Mouse (Mus musculus) brown adipose tissue, adult 24 weeks (tissue): Measurements from ENCODE around the gene Catip. TPM values are rescaled to one million over a fixed set of nuclear protein-coding genes. Genes with fewer than 3 reads are reported as not detected.
"Not testable (repeated sequence)": the region's sequence is repeated elsewhere in the genome, so short reads cannot be mapped to it uniquely, and the experiment has no call there.

Experiments
- H3K27ac ChIP-seq: fragments of 200-500 bp; replicated peaks from 2 replicates; pipeline ENCODE4 v1.5.1; 2012; ENCODE audit warnings: low read depth, mild to moderate bottlenecking, low read length
- H3K4me1 ChIP-seq: fragments of 200-500 bp; 2 replicates; pipeline ENCODE4 v1.6.1; 2012; ENCODE audit warnings: low read length, mixed read lengths; ENCODE audit not compliant: control insufficient read depth, insufficient read depth, insufficient read length
- H3K4me3 ChIP-seq: fragments of 200-500 bp; 2 replicates; pipeline ENCODE4 v1.5.1; 2012; ENCODE audit warnings: low read depth, mild to moderate bottlenecking, low read length, moderate library complexity; ENCODE audit not compliant: insufficient read depth
- polyA plus RNA-seq: library from polyadenylated mRNA; stranded (reverse); fragments of >200 nt; gene quantifications from 2 replicates; pipeline ENCODE4 v1.2.4, GENCODE M21; 2012; ENCODE audit not compliant: missing spikeins, insufficient read depth, insufficient read length

Catip gene
- not detected in 2 replicates for polyA plus RNA-seq

- peaks cover 5% of the 10 kb centered on the region; the same call in 1 of the 2 replicates for H3K4me1 ChIP-seq
- H3K27ac ChIP-seq: no peak within 1 kb of the TSS
Observed at GRCm38 (mm10) chr1:74361812-74362211, at the start of gene Catip. TSS of gene Catip (plus strand) at chr1:74362108.

GRCm38 (mm10) chr1:74313049-74313692 lies 48.7 kb upstream of the Catip start:
- H3K4me3 ChIP-seq: no peak overlapping the region

More at GRCm38 (mm10) chr1:74361812-74362211, at the start of gene Catip:
- H3K4me3 ChIP-seq: no peak within 1 kb of the TSS

GRCm38 (mm10) chr1:74314796-74315195 lies 47.1 kb upstream of the Catip start:
- H3K27ac ChIP-seq: peak overlapping the region; percentile 82
- H3K4me1 ChIP-seq: peaks cover 5% of the 10 kb centered on the region; the same call in 1 of the 2 replicates
- no peak overlapping the region for H3K4me3 ChIP-seq

More at GRCm38 (mm10) chr1:74313049-74313692, 48.7 kb upstream of the Catip start:
- peaks cover 6% of the 10 kb centered on the region; the same call in 1 of the 2 replicates for H3K4me1 ChIP-seq
- H3K27ac ChIP-seq: no peak overlapping the region

GRCm38 (mm10) chr1:74316114-74316827 lies 45.6 kb upstream of the Catip start:
- Histone ChIP-seq H3K4me1 (peaks cover 2% of the 10 kb centered on the region; the same call in 1 of the 2 replicates), H3K27ac (no peak overlapping the region), H3K4me3 (no peak overlapping the region)

GRCm38 (mm10) chr1:74318711-74319110 lies 43.2 kb upstream of the Catip start:
- no peak overlapping the region for H3K4me3 ChIP-seq
- no peak overlapping the region for H3K27ac ChIP-seq
- peaks cover 2% of the 10 kb centered on the region; the same call in 1 of the 2 replicates for H3K4me1 ChIP-seq

GRCm38 (mm10) chr1:74321396-74321795 lies 40.5 kb upstream of the Catip start:
- Histone ChIP-seq H3K4me3 (no peak overlapping the region), H3K4me1 (no peaks in the 10 kb centered on the region), H3K27ac (no peak overlapping the region)

GRCm38 (mm10) chr1:74326916-74327315 lies 35.0 kb upstream of the Catip start:
- H3K4me1 ChIP-seq, H3K4me3 ChIP-seq, H3K27ac ChIP-seq: not testable (repeated sequence)

- peaks cover 9% of the 10 kb centered on the region for H3K4me1 ChIP-seq
- H3K4me3 ChIP-seq: no peak overlapping the region
- H3K27ac ChIP-seq: no peak overlapping the region
Observed at GRCm38 (mm10) chr1:74329899-74330431, 31.9 kb upstream of the Catip start.

- no peak overlapping the region for H3K4me3 ChIP-seq
- peak overlapping the region; percentile 49 for H3K27ac ChIP-seq
- H3K4me1 ChIP-seq: peaks cover 17% of the 10 kb centered on the region
Observed at GRCm38 (mm10) chr1:74331046-74331681, 30.7 kb upstream of the Catip start.

GRCm38 (mm10) chr1:74332241-74332763 lies 29.6 kb upstream of the Catip start:
- Histone ChIP-seq H3K4me1 (peaks cover 22% of the 10 kb centered on the region), H3K27ac (peak overlapping the region; percentile 70)

GRCm38 (mm10) chr1:74332930-74333329 lies 29.0 kb upstream of the Catip start:
- H3K4me1 ChIP-seq: peaks cover 27% of the 10 kb centered on the region
- H3K27ac ChIP-seq: peak overlapping the region; percentile 70
- peak overlapping the region; percentile 64 for H3K4me3 ChIP-seq

More at GRCm38 (mm10) chr1:74332241-74332763, 29.6 kb upstream of the Catip start:
- peak overlapping the region; percentile 64 for H3K4me3 ChIP-seq

- H3K4me1 ChIP-seq: peaks cover 44% of the 10 kb centered on the region
- H3K4me3 ChIP-seq: peak overlapping the region; percentile 34
- peak overlapping the region; percentile 83 for H3K27ac ChIP-seq
Observed at GRCm38 (mm10) chr1:74334607-74335006, 27.3 kb upstream of the Catip start.

- peak overlapping the region; percentile 83 for H3K27ac ChIP-seq
- H3K4me3 ChIP-seq: peak overlapping the region; percentile 9
- peaks cover 48% of the 10 kb centered on the region for H3K4me1 ChIP-seq
Observed at GRCm38 (mm10) chr1:74335033-74335432, 26.9 kb upstream of the Catip start.

GRCm38 (mm10) chr1:74335436-74336170 lies 26.3 kb upstream of the Catip start:
- peak overlapping the region; percentile 9; the same call in 1 of the 2 replicates for H3K4me3 ChIP-seq
- H3K27ac ChIP-seq: peak overlapping the region; percentile 78
- H3K4me1 ChIP-seq: peaks cover 54% of the 10 kb centered on the region
